Mouse (Mus musculus) C2C12 (cell line): ENCODE data around the gene Col23a1.

ENCODE experiments used
- CTCF ChIP-seq: IDR thresholded peaks from one replicate; pipeline ENCODE4 v1.5.1; 2011; ENCODE audit not compliant: control insufficient read depth, insufficient read depth, insufficient read length
- FOSL1 ChIP-seq: IDR thresholded peaks from one replicate; pipeline ENCODE4 v1.8.0; 2011; ENCODE audit warnings: mild to moderate bottlenecking, low read length; ENCODE audit not compliant: poor library complexity, insufficient read depth, severe bottlenecking
- MAX ChIP-seq: IDR thresholded peaks from one replicate; pipeline ENCODE4 v1.6.1; 2011; ENCODE audit warnings: mild to moderate bottlenecking, control low read depth
- USF1 ChIP-seq: IDR thresholded peaks from one replicate; pipeline ENCODE4 v1.6.1; 2011; ENCODE audit warnings: low read depth, mild to moderate bottlenecking, control low read depth, moderate library complexity

GRCm38 (mm10) chr11:51390521-51390920 is 100.8 kb downstream of the Col23a1 start:
- TF ChIP-seq CTCF: no peak
- TF ChIP-seq MAX: no peak
- TF ChIP-seq FOSL1: no peak
- TF ChIP-seq USF1: no peak
